Mouse (Mus musculus) stomach, embryonic 15.5 days (tissue): ENCODE measurements at regions not wholly inside any gene's neighbourhood (a gene's known extent, or its start where the extent isn't known, plus 50 kb on each side); places are given as distances from the start of the nearest gene placed in this dataset.

Experiments used
- ATAC-seq: fragments of 200-750 bp; cut with Nextera tagmentation; 2 replicates; pipeline ENCODE4 v1.8.0; 2017; ENCODE audit warnings: low read depth, moderate number of reproducible peaks, moderate TSS enrichment; ENCODE audit not compliant: insufficient read depth, low FRiP score
- H3K27ac ChIP-seq: fragments of 300-500 bp; sonication (generic); 2 replicates; pipeline ENCODE4 v1.5.1; 2015; ENCODE audit warnings: mild to moderate bottlenecking, inconsistent platforms
- H3K27me3 ChIP-seq: fragments of 300-500 bp; sonication (generic); replicated peaks from 2 replicates; pipeline ENCODE4 v1.6.1; 2015; ENCODE audit warnings: inconsistent platforms
- H3K36me3 ChIP-seq: fragments of 300-500 bp; sonication (generic); 2 replicates; pipeline ENCODE4 v1.6.1; 2015; ENCODE audit warnings: inconsistent platforms
- H3K4me1 ChIP-seq: fragments of 300-500 bp; sonication (generic); 2 replicates; pipeline ENCODE4 v1.6.1; 2015; ENCODE audit warnings: inconsistent platforms
- H3K4me2 ChIP-seq: fragments of 300-500 bp; sonication (generic); 2 replicates; pipeline ENCODE4 v1.6.1; 2015; ENCODE audit warnings: mild to moderate bottlenecking, inconsistent platforms
- H3K4me3 ChIP-seq: fragments of 300-500 bp; sonication (generic); replicated peaks from 2 replicates; pipeline ENCODE4 v1.5.1; 2015; ENCODE audit warnings: inconsistent platforms
- H3K9ac ChIP-seq: fragments of 300-500 bp; sonication (generic); 2 replicates; pipeline ENCODE4 v1.6.1; 2015; ENCODE audit warnings: inconsistent platforms
- H3K9me3 ChIP-seq: fragments of 300-500 bp; sonication (generic); 2 replicates; pipeline ENCODE4 v1.6.1; 2016; ENCODE audit warnings: inconsistent platforms
- WGBS: fragments of 180-500 bp; shearing (Covaris S2); methylation state at CpG from one replicate; pipeline ENCODE4 v1.1.7; 2015; 5-methylcytosine and 5-hydroxymethylcytosine counted together

GRCm38 (mm10) chr9:118390679-118391078, 87.3 kb upstream of the Eomes start:
- Histone ChIP-seq H3K9me3 (no peaks in the 10 kb centered on the region), H3K9ac (no peak overlapping the region), H3K27ac (no peak overlapping the region), H3K27me3 (0 out of 2 replicates have a peak, but pooled peaks cover 7% of the 10 kb centered on the region), H3K4me2 (no peak overlapping the region), H3K4me3 (no peak overlapping the region), H3K36me3 (no peaks in the 10 kb centered on the region), H3K4me1 (0 out of 2 replicates have a peak, but pooled peaks cover 2% of the 10 kb centered on the region)
- no peak for ATAC-seq
- WGBS: 53% methylated on average over 3 of the region's 3 CpGs

DNA sequence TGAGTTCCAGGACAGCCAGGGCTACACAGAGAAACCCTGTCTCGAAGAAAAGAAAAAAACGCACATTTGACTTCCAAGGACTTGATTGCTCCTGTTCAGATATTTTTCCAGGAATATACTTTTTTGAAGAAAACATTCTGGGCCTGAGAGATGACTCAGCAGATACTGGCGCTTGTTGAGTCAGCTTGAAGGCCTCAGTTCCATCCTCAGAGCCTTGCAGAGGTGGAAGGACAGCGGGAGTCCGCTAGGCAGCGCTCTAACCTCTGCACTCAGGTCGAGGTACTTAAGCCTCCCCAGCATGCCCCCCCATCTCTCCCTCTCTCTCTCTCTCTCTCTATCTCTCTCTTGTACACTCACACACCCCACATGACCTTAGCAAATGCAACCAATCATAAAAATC, 86.3 kb upstream of the Eomes start:
- no peak overlapping the region for H3K9ac ChIP-seq
- H3K27me3 ChIP-seq: 0 out of 2 replicates have a peak, but pooled peaks cover 7% of the 10 kb centered on the region
- no peak overlapping the region for H3K27ac ChIP-seq
- 63% methylated on average over 7 of the region's 7 CpGs for WGBS
- no peaks in the 10 kb centered on the region for H3K36me3 ChIP-seq
- 0 out of 2 replicates have a peak, but pooled peaks cover 2% of the 10 kb centered on the region for H3K4me1 ChIP-seq
- H3K4me2 ChIP-seq: no peak overlapping the region
- H3K4me3 ChIP-seq: no peak overlapping the region
- no peak for ATAC-seq
- no peaks in the 10 kb centered on the region for H3K9me3 ChIP-seq

DNA sequence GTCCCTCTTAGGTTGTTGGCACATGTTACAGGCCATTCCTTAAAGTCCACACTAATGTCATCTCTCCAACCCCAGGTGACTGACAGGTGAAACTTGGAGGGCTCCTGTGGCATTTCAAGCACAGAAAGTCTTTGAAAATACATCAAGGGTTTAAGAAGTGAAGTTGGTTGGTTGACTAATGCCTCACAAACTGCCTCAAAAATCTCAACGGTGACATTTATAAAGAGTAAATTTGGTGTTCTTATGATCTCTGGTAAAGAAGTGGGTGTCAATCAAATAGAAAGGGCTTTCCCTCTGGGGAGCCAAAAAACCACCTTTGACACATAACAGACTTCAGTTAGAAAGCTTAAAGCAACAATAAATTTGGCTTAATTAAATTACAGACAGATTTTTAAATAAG, 85.2 kb upstream of the Eomes start:
- no peaks in the 10 kb centered on the region for H3K36me3 ChIP-seq
- no peaks in the 10 kb centered on the region for H3K9me3 ChIP-seq
- no peak overlapping the region for H3K9ac ChIP-seq
- 0 out of 2 replicates have a peak, but pooled peaks cover 7% of the 10 kb centered on the region for H3K27me3 ChIP-seq
- 80% methylated on average over 1 of the region's 1 CpGs for WGBS
- H3K4me1 ChIP-seq: 0 out of 2 replicates have a peak, but pooled peaks cover 2% of the 10 kb centered on the region
- no peak overlapping the region for H3K4me2 ChIP-seq
- H3K4me3 ChIP-seq: no peak overlapping the region
- no peak overlapping the region for H3K27ac ChIP-seq
- ATAC-seq: no peak

DNA sequence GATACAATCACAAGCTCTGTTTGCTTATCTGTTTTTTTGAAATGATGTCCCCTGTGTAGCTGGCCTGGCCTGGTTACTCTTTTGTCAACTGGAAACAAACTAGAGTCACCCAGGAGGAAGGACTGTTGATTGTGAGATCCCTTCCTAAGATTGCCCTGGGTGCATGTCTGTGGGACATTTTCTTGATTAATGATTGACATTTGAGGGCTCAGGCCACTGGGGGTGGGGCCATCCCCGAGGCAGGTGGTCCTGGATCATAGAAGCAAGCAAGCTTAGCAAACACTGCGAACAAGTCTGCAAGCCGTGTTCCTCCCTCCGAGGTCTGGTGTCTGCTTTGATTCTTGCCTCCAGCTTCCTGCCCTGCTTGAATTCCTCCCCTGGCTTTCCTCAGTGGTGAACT, 84.4 kb upstream of the Eomes start:
- no peaks in the 10 kb centered on the region for H3K36me3 ChIP-seq
- no peak overlapping the region for H3K4me2 ChIP-seq
- H3K9ac ChIP-seq: no peak overlapping the region
- 33% methylated on average over 4 of the region's 4 CpGs for WGBS
- ATAC-seq: no peak
- H3K4me1 ChIP-seq: 0 out of 2 replicates have a peak, but pooled peaks cover 2% of the 10 kb centered on the region
- 0 out of 2 replicates have a peak, but pooled peaks cover 7% of the 10 kb centered on the region for H3K27me3 ChIP-seq
- H3K27ac ChIP-seq: no peak overlapping the region
- H3K4me3 ChIP-seq: no peak overlapping the region
- no peaks in the 10 kb centered on the region for H3K9me3 ChIP-seq

DNA sequence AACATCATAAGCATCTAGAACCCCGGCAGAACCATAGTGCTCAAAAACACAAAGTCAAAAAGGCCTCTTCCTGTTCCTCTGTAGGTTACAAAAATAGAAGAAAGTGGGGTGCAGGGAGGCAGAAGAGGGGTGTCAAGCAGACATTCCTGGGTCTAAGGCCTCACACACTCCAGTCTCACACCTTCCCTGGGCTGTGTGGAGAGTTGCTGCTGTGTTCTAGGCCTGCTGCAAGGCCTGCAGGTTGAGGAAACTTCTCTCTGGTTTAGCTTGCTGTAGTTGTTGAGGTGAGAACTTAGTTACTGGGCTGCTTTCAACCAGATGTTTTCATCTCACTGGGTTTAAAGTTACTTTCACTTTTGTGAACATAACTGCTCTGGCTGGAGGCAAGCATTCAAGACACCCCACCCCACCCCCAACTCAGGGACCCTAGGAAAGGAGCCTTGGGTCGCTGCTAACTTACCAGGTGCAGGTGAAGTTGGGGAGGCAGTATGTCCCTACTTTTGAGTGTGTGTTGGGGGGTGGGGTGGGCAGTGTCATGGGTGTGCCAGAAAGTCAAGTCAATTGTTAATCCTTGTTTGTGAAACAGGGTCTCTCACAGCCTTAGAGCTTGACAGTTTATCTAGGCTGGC, 81.5 kb upstream of the Eomes start:
- no peaks in the 10 kb centered on the region for H3K27me3 ChIP-seq
- no peak overlapping the region for H3K4me2 ChIP-seq
- no peak overlapping the region for H3K27ac ChIP-seq
- H3K4me3 ChIP-seq: no peak overlapping the region
- no peaks in the 10 kb centered on the region for H3K36me3 ChIP-seq
- ATAC-seq: no peak
- WGBS: 79% methylated on average over 2 of the region's 2 CpGs
- no peaks in the 10 kb centered on the region for H3K9me3 ChIP-seq
- no peak overlapping the region for H3K9ac ChIP-seq
- no peaks in the 10 kb centered on the region for H3K4me1 ChIP-seq

- no peaks in the 10 kb centered on the region for H3K4me1 ChIP-seq
- H3K9me3 ChIP-seq: no peaks in the 10 kb centered on the region
- no peaks in the 10 kb centered on the region for H3K36me3 ChIP-seq
- H3K4me3 ChIP-seq: no peak overlapping the region
- no peak overlapping the region for H3K27ac ChIP-seq
- H3K4me2 ChIP-seq: no peak overlapping the region
- no peak for ATAC-seq
- no peak overlapping the region for H3K9ac ChIP-seq
- 90% methylated on average over 3 of the region's 3 CpGs for WGBS
- H3K27me3 ChIP-seq: no peaks in the 10 kb centered on the region
These were observed 77.5 kb upstream of the Eomes start for GRCm38 (mm10) chr9:118400520-118400919.

- no peaks in the 10 kb centered on the region for H3K4me1 ChIP-seq
- H3K4me3 ChIP-seq: no peak overlapping the region
- H3K9ac ChIP-seq: no peak overlapping the region
- no peak overlapping the region for H3K27ac ChIP-seq
- H3K27me3 ChIP-seq: no peaks in the 10 kb centered on the region
- ATAC-seq: no peak
- no peaks in the 10 kb centered on the region for H3K9me3 ChIP-seq
- no peak overlapping the region for H3K4me2 ChIP-seq
- H3K36me3 ChIP-seq: no peaks in the 10 kb centered on the region
These were observed 76.8 kb upstream of the Eomes start for GRCm38 (mm10) chr9:118401170-118401569.

DNA sequence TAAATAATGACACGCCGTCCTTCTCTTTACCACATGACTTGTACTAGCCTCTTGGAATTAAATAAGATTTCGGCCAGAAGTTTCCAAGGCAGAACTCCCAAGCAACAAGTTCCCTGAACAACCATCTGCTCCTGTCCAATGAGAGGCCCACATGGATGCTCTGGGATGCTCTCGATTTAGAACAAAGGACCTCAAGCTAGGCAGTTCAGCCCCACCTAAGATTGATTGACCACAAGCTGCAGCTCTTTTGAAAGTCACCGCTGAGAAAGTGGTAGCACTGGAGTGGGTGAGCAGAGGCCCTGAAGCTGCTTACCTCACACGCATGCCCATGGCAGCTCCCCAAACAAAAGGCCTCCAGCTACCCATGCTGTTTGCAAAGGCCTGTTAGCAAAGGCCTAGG, 73.1 kb upstream of the Eomes start:
- Histone ChIP-seq H3K27ac (no peak overlapping the region), H3K9ac (no peak overlapping the region), H3K9me3 (no peaks in the 10 kb centered on the region), H3K4me3 (no peak overlapping the region), H3K4me2 (no peak overlapping the region), H3K36me3 (no peaks in the 10 kb centered on the region), H3K27me3 (no peaks in the 10 kb centered on the region), H3K4me1 (no peaks in the 10 kb centered on the region)
- 48% methylated on average over 6 of the region's 6 CpGs for WGBS
- no peak for ATAC-seq

GRCm38 (mm10) chr9:118405926-118406518, 72.0 kb upstream of the Eomes start:
- Histone ChIP-seq H3K9ac (no peak overlapping the region), H3K4me2 (no peak overlapping the region), H3K27me3 (no peaks in the 10 kb centered on the region), H3K27ac (no peak overlapping the region), H3K4me1 (no peaks in the 10 kb centered on the region), H3K4me3 (no peak overlapping the region), H3K36me3 (no peaks in the 10 kb centered on the region), H3K9me3 (no peaks in the 10 kb centered on the region)
- ATAC-seq: no peak
- WGBS: 77% methylated on average over 9 of the region's 9 CpGs

DNA sequence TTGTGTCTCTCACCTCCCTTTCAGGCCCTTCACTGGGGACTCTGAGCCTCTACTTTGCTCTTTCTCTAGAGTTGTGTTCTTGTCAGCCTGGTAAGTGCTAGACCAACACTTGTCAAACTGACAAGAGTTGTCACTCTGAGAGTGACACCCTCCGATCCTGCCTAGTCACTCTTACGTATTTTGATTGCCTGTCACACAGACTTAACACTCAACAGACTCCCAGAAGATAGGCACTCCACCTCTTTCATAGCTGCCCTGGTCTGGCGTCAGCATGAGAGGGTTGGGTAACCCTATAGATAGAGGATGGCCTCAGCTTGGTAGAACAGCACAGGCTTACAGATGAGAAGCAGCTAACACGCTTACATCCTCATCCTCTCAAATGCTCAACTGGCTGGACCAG, 62.0 kb upstream of the Eomes start:
- Histone ChIP-seq H3K4me1 (no peaks in the 10 kb centered on the region), H3K27ac (no peak overlapping the region), H3K27me3 (no peaks in the 10 kb centered on the region), H3K4me3 (no peak overlapping the region), H3K9me3 (no peaks in the 10 kb centered on the region), H3K9ac (no peak overlapping the region), H3K36me3 (no peaks in the 10 kb centered on the region), H3K4me2 (no peak overlapping the region)
- WGBS: 74% methylated on average over 4 of the region's 4 CpGs
- no peak for ATAC-seq

- Histone ChIP-seq H3K27ac (no peak overlapping the region), H3K9ac (no peak overlapping the region), H3K36me3 (no peaks in the 10 kb centered on the region), H3K27me3 (no peaks in the 10 kb centered on the region), H3K4me2 (no peak overlapping the region), H3K9me3 (no peaks in the 10 kb centered on the region), H3K4me3 (no peak overlapping the region), H3K4me1 (no peaks in the 10 kb centered on the region)
- no peak for ATAC-seq
- WGBS: 84% methylated on average over 6 of the region's 6 CpGs
These were observed 61.5 kb upstream of the Eomes start for GRCm38 (mm10) chr9:118416475-118416874.

DNA sequence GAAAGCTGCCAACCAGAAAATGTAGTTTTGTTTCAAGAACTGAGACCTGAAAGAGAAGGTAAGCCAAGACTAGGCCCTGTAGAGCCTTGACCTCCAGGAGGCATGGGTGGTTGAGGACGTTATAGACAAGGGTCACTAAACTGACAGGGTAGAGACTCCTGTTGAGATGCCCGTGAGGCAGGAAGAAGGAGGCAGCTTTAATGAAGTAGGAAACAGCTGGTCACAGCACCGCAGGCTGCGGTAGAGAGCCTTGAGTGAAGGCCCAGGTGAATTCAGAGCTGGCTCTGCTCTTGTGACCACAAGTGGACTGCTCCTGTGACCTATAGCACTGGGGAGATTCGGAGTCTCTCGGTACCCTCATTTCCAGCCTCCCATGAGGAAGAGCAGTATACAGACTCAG, 53.7 kb upstream of the Eomes start:
- 79% methylated on average over 6 of the region's 6 CpGs for WGBS
- no peaks in the 10 kb centered on the region for H3K9me3 ChIP-seq
- H3K27me3 ChIP-seq: no peaks in the 10 kb centered on the region
- H3K27ac ChIP-seq: no peak overlapping the region
- ATAC-seq: no peak
- no peak overlapping the region for H3K4me3 ChIP-seq
- H3K9ac ChIP-seq: no peak overlapping the region
- H3K4me1 ChIP-seq: no peaks in the 10 kb centered on the region
- H3K36me3 ChIP-seq: no peaks in the 10 kb centered on the region
- no peak overlapping the region for H3K4me2 ChIP-seq
